ENCODE assay signal across 8 mouse cellular contexts in the genomic region with DNA sequence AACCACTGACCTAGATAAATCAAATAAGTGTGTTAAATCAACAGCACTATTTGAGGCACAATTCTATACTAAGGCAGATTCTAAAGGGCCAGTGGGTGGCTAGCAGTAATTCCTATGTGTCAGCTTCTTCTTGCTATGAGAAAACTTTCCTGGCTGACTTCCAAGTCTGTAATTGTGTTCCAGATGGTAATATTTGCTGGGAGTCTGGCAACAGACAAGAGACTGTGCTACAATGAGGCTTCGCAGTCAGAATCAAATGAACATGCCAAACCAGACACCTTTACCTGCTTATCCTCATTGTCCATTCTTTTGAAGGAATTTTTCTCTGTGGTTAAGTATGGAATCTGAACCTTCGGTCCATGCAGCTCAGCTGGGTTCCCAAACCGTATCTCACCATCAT.
A peak's percentile ranks its signal among the peaks of the same experiment; 100 is the strongest.
DNase-seq lines count a peak whose midpoint lies in the region; ATAC-seq and TF ChIP-seq lines count a peak whose summit lies in the region.

No protein-coding gene starts in this region.

- DNase-seq in embryo, embryonic 11.5 days (ENCODE audit: low read depth, low spot score) = peak; percentile 13
- no peak for DNase-seq in embryo, embryonic 10.5 days (ENCODE audit: low spot score)
- peak; percentile 21 for DNase-seq in kidney, postnatal 14 days
- peak; percentile 4 for DNase-seq in ovary, postnatal 14 days (ENCODE audit: low spot score)
- DNase-seq in ovary, postnatal 10 days (ENCODE audit: low spot score) = no peak
- DNase-seq in adrenal gland, adult 2 months = no peak

- H3K4me3 ChIP-seq in kidney, embryonic 16.5 days (ENCODE audit: low read length) = no peak overlapping the region
- H3K4me3 ChIP-seq in intestine, postnatal 0 days (ENCODE audit: low read depth, low read length) = no peak overlapping the region

- no peak for ATAC-seq in kidney, embryonic 16.5 days (ENCODE audit: low FRiP score, low TSS enrichment)
- ATAC-seq in intestine, postnatal 0 days = no peak

- H3K9ac ChIP-seq in kidney, embryonic 16.5 days (replicated peaks; ENCODE audit: low read length) = no peak overlapping the region
- no peak overlapping the region for H3K9ac ChIP-seq in intestine, postnatal 0 days (ENCODE audit: low read depth, low read length)

- H3K4me1 ChIP-seq in kidney, embryonic 16.5 days (ENCODE audit: insufficient read depth, low read length) = no peaks in the 10 kb centered on the region
- H3K4me1 ChIP-seq in intestine, postnatal 0 days (replicated peaks; ENCODE audit: control insufficient read depth, insufficient read depth, low read length) = no peaks in the 10 kb centered on the region

- no peaks in the 10 kb centered on the region for H3K36me3 ChIP-seq in kidney, embryonic 16.5 days (ENCODE audit: insufficient read depth, low read length)
- H3K36me3 ChIP-seq in intestine, postnatal 0 days (ENCODE audit: control insufficient read depth, insufficient read depth) = no peaks in the 10 kb centered on the region

- no peaks in the 10 kb centered on the region for H3K9me3 ChIP-seq in kidney, embryonic 16.5 days (ENCODE audit: low read length)
- H3K9me3 ChIP-seq in intestine, postnatal 0 days (ENCODE audit: control insufficient read depth) = no peaks in the 10 kb centered on the region

- no peak for TF ChIP-seq CTCF in intestine, postnatal 0 days (IDR thresholded peaks at IDR 0.05; ENCODE audit: low read depth)

- peaks cover 22% of the 10 kb centered on the region; the same call in 1 of the 2 replicates for H3K27me3 ChIP-seq in kidney, embryonic 16.5 days (ENCODE audit: insufficient read depth, low read length)
- no peaks in the 10 kb centered on the region for H3K27me3 ChIP-seq in intestine, postnatal 0 days (replicated peaks; ENCODE audit: control insufficient read depth, insufficient read depth, low read length)

- WGBS in kidney, embryonic 16.5 days = 69% methylated on average over 3 of the region's 3 CpGs
- WGBS in intestine, postnatal 0 days = 68% methylated on average over 3 of the region's 3 CpGs

- no peak overlapping the region for H3K27ac ChIP-seq in kidney, embryonic 16.5 days (ENCODE audit: low read length)
- no peak overlapping the region for H3K27ac ChIP-seq in intestine, postnatal 0 days (ENCODE audit: low read depth, low read length)

- no peak overlapping the region for H3K4me2 ChIP-seq in kidney, embryonic 16.5 days (replicated peaks; ENCODE audit: low read depth, low read length)
- H3K4me2 ChIP-seq in intestine, postnatal 0 days (replicated peaks; ENCODE audit: low read depth) = no peak overlapping the region

Comparison
In these comparisons a context has a peak if more than half of its experiments do, and no peak if none do; other contexts are left out.
1. DNase-seq: peak in embryo, embryonic 11.5 days (single experiment), kidney, postnatal 14 days (single experiment) and ovary, postnatal 14 days (single experiment); none in embryo, embryonic 10.5 days (single experiment), ovary, postnatal 10 days (single experiment) and adrenal gland, adult 2 months (single experiment).